Mouse (Mus musculus): ENCODE results near the gene Immp1l. TPM values are rescaled to one million over a fixed set of nuclear protein-coding genes. Genes with fewer than 3 reads are reported as not detected.
A peak's percentile ranks its signal among the peaks of the same experiment; 100 is the strongest.

Immp1l gene
- polyA plus RNA-seq (2015; fragmentation: Nextera tagmentation; extraction: Ambion mirVana): 124 and 126 TPM in 2 replicates

GRCm38 (mm10) chr2:105903896-105904756 lies at the start of gene Immp1l, which contains the start of gene Elp4:
Immp1l (plus strand) TSS chr2:105904638.
Elp4 (minus strand) TSS chr2:105904564.
- no peaks in the 10 kb centered on the region for H3K9me3 ChIP-seq
- ATAC-seq (ENCODE audit: insufficient read depth, low FRiP score, low read depth): peak; percentile 100
- H3K4me2 ChIP-seq: peak within 1 kb of the TSS; percentile 75
- H3K36me3 ChIP-seq: no peaks in the 10 kb centered on the region
- no peaks in the 10 kb centered on the region for H3K27me3 ChIP-seq (replicated peaks)
- H3K9ac ChIP-seq: peak within 1 kb of the TSS; percentile 71
- H3K4me3 ChIP-seq (replicated peaks): peak within 1 kb of the TSS; percentile 95
- 0 out of 2 replicates have a peak, but pooled peaks cover 4% of the 10 kb centered on the region for H3K4me1 ChIP-seq
- peak within 1 kb of the TSS; percentile 50 for H3K27ac ChIP-seq
- under 1% methylated on average over 39 of the region's 39 CpGs for WGBS

GRCm38 (mm10) chr2:105854740-105855139 lies 49.7 kb upstream of the Immp1l start:
- Histone ChIP-seq H3K4me1 (no peaks in the 10 kb centered on the region), H3K9ac (no peak overlapping the region), H3K36me3 (no peaks in the 10 kb centered on the region), H3K27ac (no peak overlapping the region), H3K4me3 (replicated peaks) (no peak overlapping the region), H3K27me3 (replicated peaks) (no peaks in the 10 kb centered on the region), H3K9me3 (no peaks in the 10 kb centered on the region), H3K4me2 (no peak overlapping the region)
- no peak for ATAC-seq (ENCODE audit: insufficient read depth, low FRiP score, low read depth)
- WGBS: 63% methylated on average over 2 of the region's 2 CpGs

- H3K27ac ChIP-seq: no peak overlapping the region
- no peak overlapping the region for H3K4me3 ChIP-seq (replicated peaks)
- H3K4me2 ChIP-seq: no peak overlapping the region
- H3K9ac ChIP-seq: no peak overlapping the region
- H3K27me3 ChIP-seq (replicated peaks): no peaks in the 10 kb centered on the region
- no peak for ATAC-seq (ENCODE audit: insufficient read depth, low FRiP score, low read depth)
- H3K4me1 ChIP-seq: no peaks in the 10 kb centered on the region
- no peaks in the 10 kb centered on the region for H3K9me3 ChIP-seq
- WGBS: 93% methylated on average over 1 of the region's 1 CpGs
- no peaks in the 10 kb centered on the region for H3K36me3 ChIP-seq
Observed at GRCm38 (mm10) chr2:105873403-105873802, 31.0 kb upstream of the Immp1l start.

- no peak overlapping the region for H3K4me3 ChIP-seq (replicated peaks)
- H3K27ac ChIP-seq: no peak overlapping the region
- H3K4me1 ChIP-seq: no peaks in the 10 kb centered on the region
- H3K27me3 ChIP-seq (replicated peaks): no peaks in the 10 kb centered on the region
- no peaks in the 10 kb centered on the region for H3K9me3 ChIP-seq
- ATAC-seq (ENCODE audit: insufficient read depth, low FRiP score, low read depth): no peak
- H3K4me2 ChIP-seq: no peak overlapping the region
- no peak overlapping the region for H3K9ac ChIP-seq
- H3K36me3 ChIP-seq: peaks cover 4% of the 10 kb centered on the region; the same call in 1 of the 2 replicates
Observed at GRCm38 (mm10) chr2:105890816-105891215, 13.6 kb upstream of the Immp1l start.

- peak overlapping the region; percentile 75 for H3K4me2 ChIP-seq
- no peaks in the 10 kb centered on the region for H3K9me3 ChIP-seq
- H3K27ac ChIP-seq: peak overlapping the region; percentile 50
- no peaks in the 10 kb centered on the region for H3K36me3 ChIP-seq
- no peaks in the 10 kb centered on the region for H3K27me3 ChIP-seq (replicated peaks)
- H3K4me1 ChIP-seq: 0 out of 2 replicates have a peak, but pooled peaks cover 4% of the 10 kb centered on the region
- WGBS: under 1% methylated on average over 12 of the region's 12 CpGs
- ATAC-seq (ENCODE audit: insufficient read depth, low FRiP score, low read depth): peak; percentile 28
- H3K9ac ChIP-seq: peak overlapping the region; percentile 60
- peak overlapping the region; percentile 95 for H3K4me3 ChIP-seq (replicated peaks)
Observed at GRCm38 (mm10) chr2:105904757-105905146, 314 bp downstream of the Immp1l start.

- H3K9me3 ChIP-seq: no peaks in the 10 kb centered on the region
- 84% methylated on average over 5 of the region's 5 CpGs for WGBS
- H3K4me2 ChIP-seq: no peak overlapping the region
- H3K36me3 ChIP-seq: no peaks in the 10 kb centered on the region
- ATAC-seq (ENCODE audit: insufficient read depth, low FRiP score, low read depth): no peak
- H3K4me1 ChIP-seq: 0 out of 2 replicates have a peak, but pooled peaks cover 4% of the 10 kb centered on the region
- H3K4me3 ChIP-seq (replicated peaks): no peak overlapping the region
- no peak overlapping the region for H3K27ac ChIP-seq
- H3K9ac ChIP-seq: no peak overlapping the region
- H3K27me3 ChIP-seq (replicated peaks): no peaks in the 10 kb centered on the region
Observed at GRCm38 (mm10) chr2:105908351-105908750, 3.9 kb downstream of the Immp1l start.

GRCm38 (mm10) chr2:105910611-105911010 lies 6.2 kb downstream of the Immp1l start:
- Histone ChIP-seq H3K9me3 (no peaks in the 10 kb centered on the region), H3K4me1 (no peaks in the 10 kb centered on the region), H3K4me2 (no peak overlapping the region), H3K36me3 (no peaks in the 10 kb centered on the region), H3K27ac (no peak overlapping the region), H3K4me3 (replicated peaks) (no peak overlapping the region), H3K9ac (no peak overlapping the region), H3K27me3 (replicated peaks) (no peaks in the 10 kb centered on the region)
- ATAC-seq (ENCODE audit: insufficient read depth, low FRiP score, low read depth): peak; percentile 31; the same call in 1 of the 2 replicates
- WGBS: 91% methylated on average over 3 of the region's 3 CpGs

- no peaks in the 10 kb centered on the region for H3K36me3 ChIP-seq
- H3K27me3 ChIP-seq (replicated peaks): no peaks in the 10 kb centered on the region
- no peak for ATAC-seq (ENCODE audit: insufficient read depth, low FRiP score, low read depth)
- H3K4me2 ChIP-seq: no peak overlapping the region
- H3K27ac ChIP-seq: no peak overlapping the region
- H3K9ac ChIP-seq: no peak overlapping the region
- no peaks in the 10 kb centered on the region for H3K4me1 ChIP-seq
- 84% methylated on average over 6 of the region's 6 CpGs for WGBS
- H3K9me3 ChIP-seq: no peaks in the 10 kb centered on the region
- H3K4me3 ChIP-seq (replicated peaks): no peak overlapping the region
Observed at GRCm38 (mm10) chr2:105913655-105914366, 9.4 kb downstream of the Immp1l start.

GRCm38 (mm10) chr2:105916671-105917070 lies 12.2 kb downstream of the Immp1l start:
- WGBS: 90% methylated on average over 1 of the region's 1 CpGs
- Histone ChIP-seq H3K4me2 (no peak overlapping the region), H3K9ac (no peak overlapping the region), H3K4me1 (no peaks in the 10 kb centered on the region), H3K27ac (no peak overlapping the region), H3K27me3 (replicated peaks) (no peaks in the 10 kb centered on the region), H3K4me3 (replicated peaks) (no peak overlapping the region), H3K9me3 (no peaks in the 10 kb centered on the region), H3K36me3 (no peaks in the 10 kb centered on the region)
- no peak for ATAC-seq (ENCODE audit: insufficient read depth, low FRiP score, low read depth)

GRCm38 (mm10) chr2:105917623-105918346 lies 13.3 kb downstream of the Immp1l start:
- H3K27ac ChIP-seq: no peak overlapping the region
- H3K4me2 ChIP-seq: no peak overlapping the region
- no peak overlapping the region for H3K9ac ChIP-seq
- H3K4me1 ChIP-seq: no peaks in the 10 kb centered on the region
- no peaks in the 10 kb centered on the region for H3K27me3 ChIP-seq (replicated peaks)
- H3K36me3 ChIP-seq: no peaks in the 10 kb centered on the region
- H3K9me3 ChIP-seq: no peaks in the 10 kb centered on the region
- WGBS: 76% methylated on average over 5 of the region's 5 CpGs
- ATAC-seq (ENCODE audit: insufficient read depth, low FRiP score, low read depth): no peak
- H3K4me3 ChIP-seq (replicated peaks): no peak overlapping the region

- H3K27me3 ChIP-seq (replicated peaks): no peaks in the 10 kb centered on the region
- H3K4me2 ChIP-seq: no peak overlapping the region
- H3K27ac ChIP-seq: no peak overlapping the region
- H3K9ac ChIP-seq: no peak overlapping the region
- WGBS: 88% methylated on average over 2 of the region's 2 CpGs
- no peaks in the 10 kb centered on the region for H3K4me1 ChIP-seq
- no peak overlapping the region for H3K4me3 ChIP-seq (replicated peaks)
- H3K9me3 ChIP-seq: no peaks in the 10 kb centered on the region
- no peaks in the 10 kb centered on the region for H3K36me3 ChIP-seq
- no peak for ATAC-seq (ENCODE audit: insufficient read depth, low FRiP score, low read depth)
Observed at GRCm38 (mm10) chr2:105950131-105950530, 45.7 kb downstream of the Immp1l start.
